Mouse (Mus musculus) right cerebral cortex, postnatal 14 days (tissue): ENCODE measurements around the gene Arsa.
A peak's percentile ranks its signal among the peaks of the same experiment; 100 is the strongest.

ENCODE experiments used
- DNase-seq: peaks from one replicate; pipeline ENCODE4 v3.0.0; 2022

The Arsa gene

DNA sequence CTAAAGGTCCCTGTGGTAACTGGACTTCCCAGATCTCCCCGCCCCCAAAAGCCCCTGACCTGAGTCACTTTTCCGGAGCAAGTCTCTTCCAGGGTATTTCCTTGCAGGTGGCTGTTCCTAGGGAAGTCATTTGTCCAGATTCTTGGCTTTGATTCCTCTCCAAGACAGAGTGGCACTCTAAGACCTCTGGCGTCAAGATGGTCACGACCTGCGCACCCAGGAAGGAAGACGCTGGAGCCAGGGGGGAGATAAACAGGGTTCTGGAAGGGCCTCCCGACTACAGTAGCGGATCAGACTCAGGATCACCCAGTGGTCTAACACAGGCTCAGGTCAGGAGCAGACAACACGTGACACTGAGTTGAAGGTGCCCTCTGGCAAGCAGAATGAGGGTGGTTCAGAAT, at the start of gene Arsa:
Arsa (minus strand) TSS at position 335 of the 401 bp plus-strand sequence.
- no peak for DNase-seq

- no peak for DNase-seq
Observed at GRCm38 (mm10) chr15:89526776-89527325, 49.6 kb upstream of the Arsa start.

- DNase-seq, result no peak
Observed at GRCm38 (mm10) chr15:89525896-89526295, 48.7 kb upstream of the Arsa start.

DNA sequence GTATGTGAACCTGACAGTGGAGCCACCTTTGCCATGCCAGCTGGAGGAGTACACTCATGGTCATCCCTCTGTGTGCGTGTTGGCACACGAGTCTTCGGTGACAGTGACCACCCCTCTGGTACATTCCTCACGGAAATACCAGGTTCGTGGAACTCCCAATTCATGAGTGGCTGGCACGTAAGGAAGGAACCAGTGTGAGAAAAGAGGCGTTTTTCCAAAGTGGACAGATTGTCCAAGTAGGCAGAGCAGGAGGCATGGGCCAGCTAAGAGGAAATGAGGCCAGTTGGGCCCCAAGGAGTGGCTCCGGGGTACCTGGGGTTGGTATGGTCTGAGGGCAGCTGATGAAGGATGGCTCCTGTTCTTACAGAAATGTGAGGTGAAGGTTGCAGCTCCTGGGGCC, 48.2 kb upstream of the Arsa start:
- no peak for DNase-seq

GRCm38 (mm10) chr15:89524611-89525415, 47.6 kb upstream of the Arsa start:
- no peak for DNase-seq

DNA sequence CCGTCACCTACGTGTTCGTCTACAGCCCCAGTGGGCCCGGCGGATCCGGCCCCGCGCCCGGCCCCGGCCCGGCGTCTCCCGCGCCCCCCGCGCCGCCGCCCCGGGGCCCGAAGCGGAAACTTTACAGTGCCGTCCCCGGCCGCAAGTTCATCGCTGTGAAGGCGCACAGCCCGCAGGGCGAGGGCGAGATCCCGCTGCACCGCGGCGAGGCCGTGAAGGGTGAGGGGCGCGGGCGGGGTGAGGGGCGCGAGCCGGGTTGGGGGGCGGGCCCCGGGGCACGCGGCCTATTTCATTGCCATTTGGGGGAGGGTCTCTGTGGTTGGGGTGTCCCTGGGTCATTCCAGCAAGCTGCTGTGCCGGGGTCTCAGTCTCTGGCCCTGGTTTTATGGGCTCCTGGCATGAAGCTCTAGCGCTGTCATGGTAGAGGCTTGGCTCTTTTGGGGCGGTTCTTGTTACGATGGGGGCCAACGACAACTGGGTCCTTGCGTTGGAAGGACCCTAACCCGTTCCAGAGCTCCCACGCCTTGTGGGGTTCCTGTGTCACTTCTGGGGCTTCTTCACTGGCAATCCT, 46.9 kb upstream of the Arsa start:
- no peak for DNase-seq

DNA sequence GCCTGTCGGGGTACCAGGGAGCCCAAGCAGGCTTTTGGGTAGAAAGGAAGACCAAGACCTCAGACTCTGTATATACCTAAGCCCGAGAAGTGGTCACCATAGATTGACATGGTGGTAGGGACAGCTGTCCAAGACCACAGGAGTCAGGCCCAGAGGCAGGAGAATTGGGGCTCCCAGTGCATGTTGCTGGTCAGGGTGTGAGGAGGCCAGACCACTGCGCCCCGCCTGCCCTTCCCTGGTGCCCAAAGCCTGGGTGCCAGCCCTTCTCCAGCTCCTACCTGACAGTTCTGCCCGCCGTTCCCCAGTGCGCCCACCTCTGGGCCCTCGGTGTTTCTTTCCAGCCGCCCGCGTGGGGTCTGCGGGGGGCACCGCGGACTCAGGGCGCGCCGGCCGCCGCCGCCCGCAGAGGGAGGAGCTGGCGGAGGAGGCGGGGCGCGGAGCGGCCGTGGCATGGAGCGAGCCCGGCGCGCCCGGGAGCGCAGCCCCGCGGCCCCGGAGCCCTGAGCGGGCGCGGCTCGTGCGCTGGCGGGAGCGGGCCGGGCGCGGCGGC, 46.1 kb upstream of the Arsa start:
- no peak for DNase-seq

DNA sequence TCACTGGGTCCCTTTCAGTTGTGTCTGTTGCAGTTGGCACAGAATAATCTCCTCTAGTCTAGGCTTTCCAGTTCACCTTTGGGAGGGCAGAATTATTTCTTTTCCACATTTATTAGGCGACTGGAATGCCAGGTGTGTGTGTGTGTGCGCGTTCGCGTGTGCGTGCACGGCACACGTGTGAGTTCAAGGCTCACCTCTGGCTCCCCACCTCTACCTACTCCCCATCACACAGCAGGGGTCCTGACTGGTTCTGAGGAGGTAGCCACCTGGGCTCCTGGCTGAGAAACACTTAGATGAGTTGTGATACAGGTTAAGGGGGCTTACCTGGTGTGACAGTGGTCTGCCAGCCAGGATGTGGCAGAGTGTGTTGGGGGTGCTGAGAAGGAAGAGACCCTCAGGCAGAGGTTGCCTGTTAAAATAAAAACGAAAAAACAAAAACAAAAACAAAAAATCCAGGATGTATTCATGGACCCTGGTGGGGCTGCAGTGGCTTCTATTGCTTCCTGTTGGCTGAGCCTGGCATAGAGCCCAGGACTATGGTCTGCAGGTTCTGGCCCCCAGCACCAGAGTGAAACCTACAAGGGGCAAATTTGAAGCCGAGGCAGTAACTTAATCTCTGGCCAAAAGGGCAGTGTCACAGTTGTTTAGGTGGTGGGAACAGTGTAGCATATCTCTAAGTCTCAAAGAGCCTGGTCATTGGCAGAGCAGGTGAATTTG, 45.5 kb upstream of the Arsa start:
- no peak for DNase-seq

GRCm38 (mm10) chr15:89521951-89522350, 44.7 kb upstream of the Arsa start:
- no peak for DNase-seq

DNA sequence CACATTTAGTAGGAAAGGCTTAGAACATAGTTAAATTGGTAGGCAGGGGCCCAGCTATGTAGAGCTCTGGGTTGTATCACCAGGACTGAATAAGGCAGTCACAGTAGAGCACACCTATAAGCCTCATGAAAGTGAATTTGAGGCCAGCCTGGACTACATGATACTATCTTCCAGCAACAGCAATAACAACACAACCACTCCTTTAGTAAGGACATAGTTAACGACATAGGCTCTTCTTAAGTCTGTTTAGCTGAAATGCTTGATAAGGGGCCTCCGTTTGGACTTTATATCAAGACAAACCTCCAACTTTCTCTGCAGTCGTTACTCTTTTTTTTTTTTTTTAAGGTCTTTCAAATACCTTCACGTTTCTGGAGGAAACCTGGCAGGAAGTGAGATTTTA, 35.5 kb upstream of the Arsa start:
- DNase-seq, result no peak

GRCm38 (mm10) chr15:89507751-89508150, 30.5 kb upstream of the Arsa start:
- DNase-seq, result no peak

DNA sequence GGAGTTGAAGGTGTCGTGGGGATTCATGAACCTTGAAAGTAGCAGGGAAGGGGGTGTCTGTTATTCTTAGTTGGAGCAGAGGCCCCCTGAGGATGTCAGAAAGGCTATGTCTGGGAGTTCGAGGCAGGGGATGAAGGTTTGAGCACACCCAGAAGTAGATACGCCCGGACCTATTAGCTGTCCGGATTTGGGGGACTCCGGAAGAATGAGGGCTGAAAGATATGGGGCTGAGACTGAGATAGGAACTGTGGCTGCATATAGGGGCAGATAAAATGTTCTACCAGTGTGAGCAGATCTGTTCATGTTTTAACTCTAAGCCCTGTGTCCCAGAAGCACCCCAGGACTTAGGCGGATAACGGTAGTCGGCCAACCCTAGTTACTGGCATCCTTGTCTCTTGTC, 27.6 kb upstream of the Arsa start:
- DNase-seq, result no peak

DNA sequence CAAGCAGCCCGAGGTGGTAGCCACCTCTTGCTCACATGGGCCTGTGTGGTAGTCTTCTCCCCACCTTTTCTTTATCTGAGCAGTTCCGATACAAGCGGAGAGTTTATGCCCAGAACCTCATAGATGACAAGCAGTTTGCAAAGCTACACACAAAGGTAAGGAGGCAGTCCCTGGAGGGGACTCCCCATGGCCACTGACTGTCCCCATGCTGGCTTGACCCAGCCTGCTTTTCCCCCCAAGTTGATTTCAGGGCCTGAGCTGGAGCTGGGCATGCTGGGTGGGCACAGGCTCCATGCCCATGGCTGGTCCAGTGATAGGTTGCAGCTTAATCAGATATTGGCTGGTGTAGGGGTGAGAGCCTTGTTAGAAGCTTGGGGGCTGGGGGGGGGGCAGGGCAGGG, 24.1 kb upstream of the Arsa start:
- no peak for DNase-seq

DNA sequence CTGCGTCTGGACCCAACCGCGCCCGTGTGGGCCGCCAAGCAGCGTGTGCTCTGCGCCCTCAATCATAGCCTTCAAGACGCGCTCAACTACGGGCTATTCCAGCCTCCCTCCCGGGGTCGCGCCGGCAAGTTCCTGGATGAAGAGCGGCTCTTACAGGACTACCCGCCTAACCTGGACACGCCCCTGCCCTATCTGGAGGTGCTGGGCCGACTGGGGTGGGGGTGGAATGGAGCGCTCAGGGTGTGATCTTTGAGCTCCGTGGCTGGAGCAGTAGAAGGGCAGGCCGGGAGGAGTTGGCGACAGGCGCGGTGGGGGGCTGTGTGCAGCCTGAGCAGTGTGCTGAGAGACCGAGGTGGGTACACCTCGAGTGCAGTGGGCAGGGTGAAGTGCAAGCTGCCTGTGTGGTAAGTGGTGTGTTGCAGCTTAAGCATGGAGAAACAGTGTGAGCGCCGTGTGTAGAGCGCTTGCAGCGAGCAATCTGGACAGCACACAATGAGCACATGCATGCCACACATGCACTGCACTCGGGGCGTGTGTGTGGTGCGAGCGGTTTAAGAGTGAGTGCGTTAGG, 23.1 kb upstream of the Arsa start:
- no peak for DNase-seq

DNA sequence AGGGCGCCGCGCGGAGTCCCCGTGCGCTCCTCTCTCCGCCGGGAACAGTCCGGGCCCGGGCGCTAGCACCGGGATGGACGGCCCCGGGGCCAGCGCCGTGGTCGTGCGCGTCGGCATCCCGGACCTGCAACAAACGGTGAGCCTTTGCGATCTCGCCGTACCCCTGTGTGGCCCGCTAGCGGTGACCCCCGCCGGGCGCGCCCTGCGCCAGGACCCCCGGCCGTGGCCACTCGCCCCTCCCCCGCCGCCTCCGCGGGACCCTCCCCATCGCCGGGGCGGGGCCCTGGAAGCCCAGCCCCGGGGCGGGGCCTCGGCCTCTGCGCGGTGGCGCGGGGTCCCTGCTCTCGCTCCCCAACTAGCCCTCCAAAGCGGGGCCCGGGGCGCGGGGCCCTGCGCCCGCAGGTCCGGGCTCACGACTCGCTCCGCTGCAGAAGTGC, 22.6 kb upstream of the Arsa start:
- peak; percentile 68 for DNase-seq

DNA sequence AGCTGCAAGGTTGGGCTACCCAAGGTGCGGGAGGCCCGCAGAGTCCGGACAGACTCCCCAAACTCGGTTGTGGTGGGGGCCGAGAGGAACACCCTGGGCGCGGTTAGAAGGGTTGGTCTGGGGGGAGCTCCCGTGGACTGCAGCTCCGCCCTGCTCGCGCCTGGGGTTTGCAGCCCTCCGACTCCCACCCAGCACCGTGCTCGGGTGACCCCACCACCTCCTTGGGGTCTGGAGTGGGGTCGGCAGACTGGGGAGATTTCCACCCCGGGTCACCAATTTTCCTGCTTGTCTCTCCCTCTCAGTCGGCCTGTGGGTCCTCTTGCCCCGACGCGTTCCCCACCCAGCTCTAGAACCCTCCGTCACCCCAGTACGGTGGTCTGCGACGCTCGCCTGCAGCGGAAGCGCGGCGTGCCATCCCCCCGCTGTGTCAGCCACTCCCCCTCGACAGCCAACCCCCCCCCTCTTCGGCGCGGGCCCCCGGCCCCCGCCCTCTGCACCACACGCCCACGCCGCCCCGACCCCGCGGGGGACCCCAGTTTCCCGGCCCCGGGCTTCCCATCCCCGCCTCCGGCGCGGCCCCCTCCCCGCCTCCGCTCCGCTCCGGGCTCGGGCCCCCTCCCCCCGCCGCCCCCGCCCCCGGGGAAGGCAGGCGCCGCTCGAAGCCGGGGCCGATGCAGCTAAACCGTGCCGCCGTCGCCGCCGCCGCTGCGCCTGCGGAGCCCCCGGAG, 21.9 kb upstream of the Arsa start, which contains the start of gene Shank3:
Shank3 (plus strand) TSS at position 663 of the 728 bp plus-strand sequence.
- DNase-seq, result peak; percentile 58

DNA sequence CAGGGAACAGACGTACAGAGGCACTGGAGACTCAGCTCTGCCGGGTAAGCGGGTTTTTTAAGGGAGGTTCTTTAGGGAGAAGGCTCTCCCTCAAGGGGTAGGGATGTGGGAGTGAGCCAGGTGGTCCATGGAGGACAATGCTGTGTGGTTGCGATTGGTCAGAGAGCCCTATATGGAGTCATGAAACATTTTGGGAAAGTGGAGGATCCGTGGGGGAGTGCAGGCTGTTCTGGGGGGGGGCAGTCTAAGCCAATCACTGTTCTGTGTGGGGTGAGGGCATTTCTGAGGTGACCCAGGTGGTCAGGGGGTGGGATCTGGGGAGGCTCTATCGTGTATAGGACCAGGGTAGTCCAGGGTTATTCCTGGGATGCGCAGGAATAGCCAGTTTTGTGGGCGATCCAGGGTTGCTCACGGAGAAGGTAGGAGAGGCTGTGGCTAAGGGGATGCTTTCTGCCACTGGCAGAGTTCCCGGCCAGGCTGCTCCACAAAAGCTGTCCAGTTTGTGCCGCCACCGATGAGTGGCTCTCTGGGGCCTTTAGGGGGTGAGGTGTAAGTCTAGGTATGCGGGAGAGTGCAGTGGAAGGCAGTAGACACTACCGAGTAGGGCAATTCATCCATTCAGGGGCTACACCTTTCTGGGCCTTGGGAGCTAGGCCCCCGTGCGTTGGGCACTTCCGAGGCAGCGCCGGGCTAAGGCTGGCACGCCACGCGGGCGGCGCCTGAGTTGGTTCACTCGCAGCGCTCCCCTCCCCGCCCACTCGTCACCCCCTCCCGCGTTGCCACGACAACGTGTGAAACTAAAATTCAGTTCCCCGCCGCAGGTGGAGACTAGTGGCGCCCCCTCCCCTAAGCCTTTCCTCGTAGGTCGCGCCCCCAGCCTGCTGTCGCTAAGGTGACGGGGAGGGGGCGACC, 21.1 kb upstream of the Arsa start:
- DNase-seq, result peak; percentile 87

DNA sequence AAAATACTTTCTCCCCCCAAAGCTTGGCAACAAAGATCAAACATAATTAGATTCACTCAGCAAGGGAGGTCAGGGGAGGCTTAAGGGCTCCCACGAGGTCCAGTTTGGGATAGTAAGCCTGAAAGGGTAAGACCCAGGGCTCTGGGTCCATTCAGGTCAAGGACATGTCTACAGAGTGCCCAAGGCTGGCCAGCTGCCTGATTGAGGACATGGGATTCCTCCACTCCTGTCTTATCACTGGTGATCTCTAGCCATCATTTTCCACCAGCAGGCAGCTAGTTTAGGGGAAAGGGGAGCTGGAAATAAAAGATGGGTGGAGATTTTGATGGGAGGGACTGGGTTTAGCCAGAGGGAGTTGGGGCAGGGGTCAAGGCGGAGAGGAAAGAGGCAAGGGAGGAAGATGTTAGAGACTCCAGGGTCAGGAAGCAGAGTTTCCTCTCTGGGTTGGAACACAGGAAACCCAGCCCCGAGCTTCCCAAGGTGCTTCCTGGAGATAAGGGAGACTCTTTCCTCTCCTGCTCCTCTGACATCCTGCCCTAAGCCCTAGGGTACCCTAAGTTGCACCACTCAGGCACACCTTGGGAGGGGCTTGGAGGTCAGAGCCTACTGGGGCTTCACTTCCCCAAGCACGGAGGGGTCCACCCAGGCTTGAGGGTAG, 20.3 kb upstream of the Arsa start:
- DNase-seq, result no peak

DNA sequence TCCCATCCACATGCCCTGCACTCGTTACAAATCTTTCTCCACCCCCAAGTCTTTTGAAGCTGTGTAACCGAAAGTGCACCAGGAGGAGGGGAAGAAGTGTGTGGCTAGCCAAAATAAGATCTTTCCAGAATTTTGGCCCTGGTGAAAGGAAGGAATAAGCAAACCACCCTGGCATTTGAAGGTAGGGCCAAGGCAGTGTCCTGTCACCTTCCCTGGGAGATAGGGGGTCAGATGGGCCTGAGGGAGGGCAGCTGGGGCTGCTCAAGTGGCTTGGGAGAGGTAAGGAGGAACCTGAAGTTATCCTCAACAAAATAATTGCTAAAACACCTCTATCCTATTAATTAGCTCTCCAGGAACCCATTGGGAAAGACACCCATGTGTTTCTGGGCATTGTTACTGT, 19.6 kb upstream of the Arsa start:
- DNase-seq, result no peak

GRCm38 (mm10) chr15:89496131-89496530, 18.9 kb upstream of the Arsa start:
- DNase-seq, result no peak

DNA sequence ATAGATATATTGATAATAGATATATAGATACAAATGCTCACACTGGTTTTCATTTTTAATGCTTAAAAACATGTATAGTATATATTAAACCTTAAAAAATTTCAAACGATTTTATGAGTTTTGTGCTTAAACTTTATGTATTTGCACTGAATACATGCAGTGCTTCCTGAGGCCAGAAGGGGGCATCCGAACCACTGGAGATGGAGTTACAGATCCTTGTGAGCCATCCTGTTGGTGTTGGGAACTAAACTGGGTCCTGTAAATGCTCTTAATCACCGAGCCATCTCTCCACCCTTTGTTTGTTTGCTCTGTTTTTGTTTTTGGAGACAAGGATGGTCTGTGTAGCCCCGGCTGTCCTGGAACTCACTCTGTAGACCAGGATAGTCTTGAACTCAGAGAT, 17.7 kb upstream of the Arsa start:
- no peak for DNase-seq
